Mouse (Mus musculus): Measurements from ENCODE around the gene Phactr2.

Phactr2 gene

DNA sequence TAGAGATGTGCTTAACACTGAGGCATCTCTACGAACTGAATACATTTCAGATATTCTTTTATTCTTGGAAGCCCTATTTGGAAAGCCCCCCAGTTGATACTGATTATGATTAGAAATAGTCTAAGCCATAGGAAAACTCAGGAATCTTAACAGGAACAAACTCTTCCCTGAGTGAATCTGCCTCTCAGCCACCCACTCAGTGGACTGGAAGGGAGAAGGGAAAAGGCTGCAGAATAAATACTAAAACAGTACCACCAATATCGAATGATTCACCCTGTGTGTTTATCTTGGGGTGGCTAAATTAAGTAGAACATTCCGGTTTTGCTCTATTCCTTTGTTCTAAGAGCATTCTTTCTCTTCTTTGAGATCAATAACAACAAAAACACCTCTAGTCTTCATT is 63.2 kb downstream of the Phactr2 start:
- in situ Hi-C loops (cut with MseI, MboI) = no loop called here

DNA sequence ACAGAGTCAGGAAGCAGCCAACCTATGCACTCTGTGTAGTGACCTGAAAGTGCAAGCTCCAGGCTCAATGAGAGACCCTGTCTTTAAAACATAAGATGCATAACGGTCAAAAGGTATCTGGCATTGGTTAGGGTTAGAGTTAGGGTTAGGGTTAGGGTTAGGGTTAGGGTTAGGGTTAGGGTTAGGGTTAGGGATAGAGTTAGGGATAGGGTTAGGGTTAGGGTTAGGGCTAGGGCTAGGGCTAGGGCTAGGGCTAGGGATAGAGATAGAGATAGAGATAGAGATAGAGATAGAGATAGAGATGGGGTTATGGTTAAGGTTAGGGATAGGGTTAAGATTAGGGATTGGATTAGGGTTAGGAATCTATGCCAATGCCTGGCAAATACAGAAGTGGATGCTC is 72.2 kb downstream of the Phactr2 start:
- in situ Hi-C loops (cut with MseI, MboI) = no loop called here

DNA sequence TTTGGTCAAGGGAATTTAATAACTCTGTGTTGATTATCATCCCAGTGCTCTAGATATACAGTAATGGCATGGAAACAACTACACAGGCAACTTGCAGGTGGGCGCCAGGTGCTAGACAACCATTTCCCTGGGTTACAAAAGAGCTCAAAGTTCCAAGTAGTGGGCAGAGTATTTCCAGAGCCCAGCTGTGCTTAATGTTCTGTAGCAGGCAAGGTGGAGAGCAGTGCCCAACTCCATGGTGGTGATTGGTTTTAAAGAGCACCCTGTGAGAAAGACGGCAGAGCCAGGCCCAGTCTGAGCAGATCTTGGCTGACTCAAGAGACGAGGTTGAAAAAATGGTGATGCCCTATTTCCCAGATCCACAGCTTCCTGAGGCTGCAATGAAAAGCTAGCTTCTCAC is 78.5 kb downstream of the Phactr2 start:
- in situ Hi-C loops (cut with MseI, MboI) = no loop called here

- in situ Hi-C loops (cut with MseI, MboI) = no loop called here
Measured at GRCm38 (mm10) chr10:13394000-13394399, 80.2 kb downstream of the Phactr2 start.

DNA sequence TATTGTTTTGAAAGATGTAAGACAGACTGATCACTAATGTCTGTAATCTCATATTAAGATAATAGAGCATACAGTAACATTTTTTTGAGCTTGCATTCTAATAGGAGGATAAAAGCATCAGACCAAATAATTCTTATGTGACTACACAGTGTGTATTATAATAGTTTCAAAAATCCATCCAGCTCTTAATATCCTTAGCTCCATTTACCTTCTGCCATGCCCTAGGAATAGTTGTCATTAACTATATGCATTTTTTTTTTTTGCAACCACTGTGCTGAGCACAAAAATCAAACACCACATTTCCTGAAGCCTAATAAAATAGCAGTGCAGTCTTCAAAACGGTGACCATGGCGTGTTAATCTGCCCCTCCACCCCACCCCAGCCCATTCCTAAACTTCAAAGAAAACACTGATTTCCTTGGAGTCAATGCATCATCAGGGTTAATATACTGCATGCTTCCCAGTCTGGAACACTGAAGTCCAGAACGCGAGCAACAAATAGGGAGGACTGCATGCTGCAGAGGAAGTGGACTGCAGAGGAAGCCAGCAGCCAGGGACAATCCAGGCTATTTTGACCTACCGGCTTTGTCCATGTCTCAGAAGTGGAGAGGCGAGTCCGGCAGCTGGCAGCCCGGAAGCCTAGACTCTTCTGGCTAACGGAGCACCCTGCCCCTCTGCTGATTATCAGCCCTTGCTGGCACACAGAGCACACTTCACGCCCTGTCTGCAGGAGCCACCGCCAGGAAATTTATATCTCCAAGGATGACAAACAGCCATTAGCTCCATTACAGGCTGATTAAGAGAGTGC is 85.9 kb downstream of the Phactr2 start:
- in situ Hi-C loops (cut with MseI, MboI) = no loop called here

DNA sequence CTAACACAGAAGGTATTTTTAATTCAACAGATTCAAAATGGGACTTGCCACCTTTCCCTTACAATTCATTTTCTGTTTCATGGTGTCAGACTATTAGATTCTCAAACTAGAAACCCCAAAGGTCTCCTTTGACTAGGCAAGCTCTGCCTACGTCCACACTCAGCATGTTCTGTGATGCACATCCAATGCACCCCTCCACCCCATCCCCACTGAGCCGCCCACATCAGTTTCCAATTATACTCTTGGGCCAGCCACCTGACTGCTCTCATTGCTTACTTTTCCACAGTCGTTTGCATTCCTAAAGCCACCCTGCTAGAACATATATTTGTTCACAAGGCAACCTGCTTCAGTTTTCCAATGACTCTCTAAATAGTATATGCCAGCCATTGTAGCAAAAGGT is 89.3 kb downstream of the Phactr2 start:
- in situ Hi-C loops (cut with MseI, MboI) = no loop called here

DNA sequence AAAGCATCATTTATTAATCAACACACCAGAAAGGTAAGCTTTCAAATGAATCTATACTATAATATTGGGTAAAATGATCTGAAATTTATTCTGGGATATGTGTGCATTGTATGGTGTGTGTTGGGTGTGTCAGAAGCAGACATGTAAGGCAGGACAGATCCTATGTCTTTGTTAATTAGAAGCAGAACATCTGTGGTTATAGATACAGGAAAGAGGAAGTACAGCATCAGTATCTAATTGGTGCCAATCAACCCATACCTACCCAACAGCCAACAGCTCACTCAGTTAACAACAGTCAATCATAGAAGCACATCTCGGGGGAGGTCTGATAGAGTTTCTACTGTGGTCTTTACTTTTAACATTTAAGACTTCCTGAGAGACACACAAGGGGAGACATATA is 96.3 kb downstream of the Phactr2 start:
- in situ Hi-C loops (cut with MseI, MboI) = no loop called here

- in situ Hi-C loops (cut with MseI, MboI) = no loop called here
Measured at GRCm38 (mm10) chr10:13376428-13377260, 97.6 kb downstream of the Phactr2 start.

DNA sequence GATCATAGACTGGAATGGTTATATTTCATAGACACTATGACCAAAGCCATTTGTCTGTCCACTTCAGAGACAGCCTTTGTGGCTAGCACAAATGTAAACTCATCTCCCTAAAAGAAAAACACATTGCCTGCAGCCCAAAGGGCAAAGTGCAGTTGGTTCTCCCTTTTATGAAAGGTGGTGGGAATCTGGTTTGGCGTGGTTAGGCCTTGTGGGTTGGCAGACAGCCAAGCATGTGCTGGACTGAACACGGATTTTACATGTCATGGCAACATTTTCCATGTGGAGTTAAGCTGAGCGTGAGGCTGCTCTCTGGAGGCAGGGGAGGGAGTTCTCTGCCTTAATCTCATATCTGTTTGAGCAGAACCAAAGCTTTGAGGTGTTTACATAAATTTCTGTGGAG is 98.4 kb downstream of the Phactr2 start:
- in situ Hi-C loops (cut with MseI, MboI) = no loop called here

- in situ Hi-C loops (cut with MseI, MboI) = no loop called here
Measured at GRCm38 (mm10) chr10:13369581-13370375, 104.4 kb downstream of the Phactr2 start.

GRCm38 (mm10) chr10:13364286-13364580 is 110.0 kb downstream of the Phactr2 start:
- in situ Hi-C loops (cut with MseI, MboI) = no loop called here

DNA sequence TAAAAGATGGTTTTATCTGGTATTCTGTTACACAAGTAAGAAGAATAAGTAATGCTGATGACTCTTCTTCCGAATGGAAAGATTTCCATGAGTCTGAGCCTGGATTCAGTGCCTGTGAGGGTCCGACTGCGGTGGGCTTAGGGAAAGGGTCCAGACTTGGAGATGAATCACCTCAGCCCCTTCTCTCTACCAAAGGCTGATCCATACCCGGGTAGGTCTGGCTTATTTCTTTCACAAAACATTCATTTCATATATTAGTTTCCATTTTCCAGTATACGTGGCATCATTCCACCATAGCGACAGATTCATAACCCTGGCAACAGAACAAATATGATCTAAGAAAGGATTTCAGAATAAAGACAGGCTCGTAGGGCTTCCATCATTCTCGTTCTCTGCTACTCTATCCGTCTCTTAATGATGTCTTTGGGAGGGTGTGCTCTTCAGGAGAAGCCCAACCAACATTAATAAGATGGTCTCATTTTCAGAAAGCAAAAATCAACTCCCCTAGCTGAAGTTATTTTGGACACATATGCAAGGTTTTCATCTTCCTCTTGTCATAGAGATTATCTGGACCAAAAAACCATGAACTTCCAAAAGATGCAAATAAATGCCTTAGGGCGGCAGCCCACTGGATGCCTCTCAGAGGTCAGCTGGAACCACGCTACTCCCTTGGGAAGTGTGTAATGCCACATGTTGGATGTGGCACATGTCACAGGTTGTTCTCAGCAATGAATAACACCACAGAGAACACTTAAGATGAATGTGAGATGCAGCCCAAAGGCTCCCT is 110.5 kb downstream of the Phactr2 start:
- in situ Hi-C loops (cut with MseI, MboI) = no loop called here

- in situ Hi-C loops (cut with MseI, MboI) = no loop called here
Measured at GRCm38 (mm10) chr10:13360913-13361312, 113.3 kb downstream of the Phactr2 start.

DNA sequence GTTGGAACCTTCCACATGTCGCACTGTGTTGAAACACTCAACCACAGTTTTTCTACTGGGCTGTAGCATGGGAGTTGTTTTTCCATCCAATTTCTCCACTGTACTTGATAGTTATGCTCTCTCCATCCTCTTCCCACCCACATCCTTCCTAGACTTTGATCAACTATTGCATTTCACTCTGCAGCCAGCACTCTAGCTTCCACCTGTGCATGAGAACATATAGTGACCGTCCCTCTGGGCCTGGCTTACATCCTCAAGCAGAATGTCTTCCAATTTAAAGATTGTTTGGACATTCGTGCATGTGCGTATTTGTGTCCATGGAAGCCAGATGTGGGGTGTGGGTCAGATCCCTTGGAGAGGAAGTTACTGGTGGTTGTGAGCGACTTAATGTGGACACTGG is 114.4 kb downstream of the Phactr2 start:
- in situ Hi-C loops (cut with MseI, MboI) = no loop called here

GRCm38 (mm10) chr10:13358679-13359078 is 115.5 kb downstream of the Phactr2 start:
- in situ Hi-C loops (cut with MseI, MboI) = no loop called here

GRCm38 (mm10) chr10:13346609-13347290 is 127.5 kb downstream of the Phactr2 start:
- in situ Hi-C loops (cut with MseI, MboI) = no loop called here

DNA sequence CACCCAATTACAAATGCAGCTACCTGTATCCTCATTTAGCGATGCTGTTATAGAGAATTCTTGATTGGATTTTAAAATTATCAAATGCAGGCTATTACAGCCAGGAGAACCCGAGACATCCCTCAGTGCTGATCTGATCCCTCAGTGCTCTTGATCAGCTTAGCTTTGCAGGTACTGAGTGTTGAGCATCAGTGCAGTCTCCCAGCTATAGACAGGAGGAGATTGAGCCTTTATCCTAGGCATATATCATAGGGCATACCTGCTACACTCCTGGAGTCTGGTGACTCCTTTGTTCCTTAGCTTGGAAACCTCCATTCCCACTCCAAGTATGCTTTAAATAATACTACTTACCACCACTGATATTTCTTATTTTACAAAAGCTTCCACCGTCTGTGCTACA is 133.6 kb downstream of the Phactr2 start:
- in situ Hi-C loops (cut with MseI, MboI) = no loop called here

DNA sequence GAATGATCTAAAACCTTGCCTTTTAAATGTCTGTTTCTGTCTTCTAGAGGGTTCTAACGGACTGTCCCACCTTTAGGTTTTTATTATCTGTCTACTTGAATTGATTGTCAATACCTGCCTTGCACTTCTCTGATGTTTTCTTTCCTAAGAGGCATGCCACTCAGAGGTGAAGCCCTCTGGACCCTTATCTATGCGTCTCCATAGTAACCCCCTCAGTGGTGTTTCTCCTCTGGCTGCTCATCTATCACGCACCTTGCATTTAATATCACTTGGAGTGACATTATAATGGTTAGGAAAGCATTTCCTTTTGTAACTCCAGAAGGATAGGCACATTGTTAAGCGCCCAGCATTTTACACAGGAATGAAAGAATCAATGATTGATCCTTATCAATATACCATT is 137.2 kb downstream of the Phactr2 start:
- in situ Hi-C loops (cut with MseI, MboI) = no loop called here

DNA sequence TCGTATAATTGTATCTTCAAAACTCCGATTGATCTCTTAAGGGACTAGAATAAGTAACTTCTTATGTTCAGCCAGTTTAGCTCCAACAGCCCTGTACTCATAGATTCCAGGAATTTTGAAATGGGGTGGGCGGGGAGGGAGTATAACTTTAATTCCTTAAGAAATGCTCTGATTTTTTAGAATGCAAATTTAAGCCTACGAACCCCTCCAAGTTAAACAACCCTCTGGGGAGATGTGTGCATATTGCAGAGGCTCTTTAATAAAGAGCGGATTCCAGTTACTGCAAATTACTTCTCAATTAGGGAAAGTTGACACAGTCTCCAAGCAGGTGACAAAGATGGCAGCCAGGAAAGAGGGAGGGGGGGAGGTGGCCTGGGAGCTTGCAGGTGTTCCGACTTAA is 138.4 kb downstream of the Phactr2 start:
- in situ Hi-C loops (cut with MseI, MboI) = no loop called here

DNA sequence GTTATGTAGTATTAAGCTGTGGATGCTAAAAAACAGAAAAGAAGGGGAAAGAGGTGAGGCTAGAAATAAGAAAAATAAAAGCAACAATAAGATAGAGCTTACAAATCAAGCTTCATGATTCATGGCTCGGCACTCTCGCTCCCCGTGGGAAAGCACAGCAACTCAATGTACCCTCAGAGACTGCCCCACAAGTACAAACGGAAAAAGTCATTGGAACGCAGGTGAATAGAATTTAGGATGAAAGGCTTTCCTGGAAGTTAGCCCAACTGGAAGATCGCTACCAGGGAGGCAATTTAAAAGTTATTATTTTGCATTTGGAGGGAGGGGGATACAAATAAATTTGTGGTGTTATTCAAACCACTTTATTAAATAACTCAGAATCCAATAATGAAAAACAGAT is 138.9 kb downstream of the Phactr2 start:
- in situ Hi-C loops (cut with MseI, MboI) = no loop called here

GRCm38 (mm10) chr10:13333781-13334180 is 140.4 kb downstream of the Phactr2 start:
- in situ Hi-C loops (cut with MseI, MboI) = no loop called here
